Mouse (Mus musculus) spleen, adult 2 months (tissue): Measurements from ENCODE around the gene Grrp1.

ENCODE experiments used
- CTCF ChIP-seq: fragments of 200-500 bp; IDR thresholded peaks from 2 replicates; pipeline ENCODE4 v1.5.1; 2011; ENCODE audit warnings: mild to moderate bottlenecking, inconsistent platforms; ENCODE audit not compliant: insufficient read depth, insufficient read length, insufficient replicate concordance; ENCODE audit errors: extremely low read depth
- POLR2A ChIP-seq: fragments of 200-500 bp; IDR thresholded peaks from 2 replicates; pipeline ENCODE4 v1.6.1; 2011; ENCODE audit warnings: low read depth, low read length, inconsistent platforms

GRCm38 (mm10) chr4:134293692-134294163, 39.8 kb upstream of the Grrp1 start:
- no peak for TF ChIP-seq CTCF
- no peak for TF ChIP-seq POLR2A
